Mouse (Mus musculus): ENCODE measurements around the gene Zmym4.
"Not testable (repeated sequence)": the region's sequence is repeated elsewhere in the genome, so short reads cannot be mapped to it uniquely, and the experiment has no call there.

Zmym4 gene

DNA sequence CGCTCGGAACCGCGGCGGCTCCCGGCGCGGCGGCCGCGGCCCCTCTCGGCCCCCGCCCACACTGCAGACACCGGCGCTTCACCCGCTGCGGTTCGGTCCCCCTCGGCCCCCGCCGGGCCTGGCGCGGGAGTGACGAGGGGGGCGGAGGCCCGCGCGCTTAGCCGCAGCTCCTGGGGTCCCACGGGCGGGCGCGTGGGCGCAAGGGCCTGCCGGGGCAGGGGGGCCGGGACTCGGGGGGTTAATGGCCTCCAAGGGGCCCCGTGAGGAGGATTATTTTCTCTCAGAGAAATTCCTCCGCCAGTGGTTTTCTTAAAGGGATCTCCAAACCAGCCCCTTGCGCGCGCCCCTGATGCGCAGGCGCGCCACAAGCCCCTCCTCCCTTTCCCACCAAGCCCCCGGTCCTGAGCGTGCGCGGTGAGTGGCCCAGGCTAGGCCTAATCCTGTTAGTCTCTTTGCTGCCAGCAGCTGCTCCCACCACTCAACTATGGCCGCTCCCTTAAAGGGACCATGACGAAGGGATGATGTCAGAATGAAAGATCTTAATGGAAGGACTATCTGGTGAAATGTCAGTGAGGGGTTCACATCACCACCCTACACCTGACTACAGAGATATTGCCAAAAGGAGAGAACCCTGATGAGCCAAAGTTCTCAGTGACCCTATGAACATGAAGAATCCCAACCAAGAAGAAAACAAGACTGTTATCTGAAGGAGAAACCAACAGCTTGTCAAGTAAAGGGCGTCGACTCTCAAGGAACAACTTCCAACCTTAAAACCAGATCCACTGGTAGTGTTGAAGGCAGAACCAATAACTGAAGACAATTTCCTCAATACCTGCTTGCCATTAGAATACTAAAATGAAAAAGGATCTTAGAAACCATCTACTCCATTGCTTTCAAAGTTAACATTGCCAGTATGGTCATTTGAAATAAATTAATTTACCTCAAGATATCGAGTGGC lies at the start of gene Zmym4:
Gene Zmym4, minus strand, starts transcription at position 272 of the 958 bp plus-strand sequence.
- DNase-seq (ENCODE audit: low spot score in 2 of 2), result peak; percentile 94

DNA sequence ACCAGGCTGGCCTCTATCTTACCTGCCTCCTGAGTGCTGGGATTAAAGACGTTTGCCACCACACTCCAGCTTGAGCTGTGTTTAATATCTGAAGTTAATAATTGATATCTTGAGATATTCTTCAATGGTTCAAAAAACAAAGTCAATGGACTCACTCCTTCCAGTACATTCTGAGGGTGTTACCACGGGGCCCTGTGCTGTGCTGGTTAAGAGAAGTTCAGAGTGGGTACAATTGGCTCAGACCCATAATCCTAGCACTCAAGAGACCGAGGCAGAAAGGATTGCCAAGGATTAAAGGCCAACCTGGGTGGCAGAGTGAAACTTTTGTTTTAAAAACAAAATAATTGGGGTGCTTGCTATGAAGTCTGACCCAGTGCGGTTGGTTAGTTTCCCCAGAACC lies 48.4 kb upstream of the Zmym4 start:
- DNase-seq (ENCODE audit: low spot score in 2 of 2), result no peak

DNA sequence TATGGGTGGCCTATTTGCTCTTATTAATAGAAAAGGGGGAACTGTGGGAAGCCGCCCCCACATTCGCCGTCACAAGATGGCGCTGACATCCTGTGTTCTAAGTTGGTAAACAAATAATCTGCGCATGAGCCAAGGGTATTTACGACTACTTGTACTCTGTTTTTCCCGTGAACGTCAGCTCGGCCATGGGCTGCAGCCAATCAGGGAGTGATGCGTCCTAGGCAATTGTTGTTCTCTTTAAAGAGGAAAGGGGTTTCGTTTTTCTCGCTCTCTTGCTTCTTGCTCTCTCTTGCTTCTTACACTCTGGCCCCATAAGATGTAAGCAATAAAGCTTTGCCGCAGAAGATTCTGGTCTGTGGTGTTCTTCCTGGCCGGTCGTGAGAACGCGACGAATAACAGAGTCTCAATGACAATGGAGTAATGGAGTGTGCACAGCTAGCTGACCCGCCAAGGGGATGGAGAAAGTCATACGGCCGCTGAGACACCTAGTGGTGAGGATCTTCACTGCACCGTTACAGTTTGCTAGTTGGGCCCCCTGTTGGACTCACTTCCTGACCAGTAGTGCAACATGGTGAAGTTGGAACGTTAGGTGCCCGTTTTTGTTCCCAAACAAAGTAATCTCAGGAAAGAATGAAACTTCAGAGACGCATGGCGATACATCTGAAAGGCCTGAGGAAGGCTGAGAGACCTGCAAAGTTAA lies 47.5 kb upstream of the Zmym4 start:
- DNase-seq (ENCODE audit: low spot score in 2 of 2), result peak; percentile 81 to 89

DNA sequence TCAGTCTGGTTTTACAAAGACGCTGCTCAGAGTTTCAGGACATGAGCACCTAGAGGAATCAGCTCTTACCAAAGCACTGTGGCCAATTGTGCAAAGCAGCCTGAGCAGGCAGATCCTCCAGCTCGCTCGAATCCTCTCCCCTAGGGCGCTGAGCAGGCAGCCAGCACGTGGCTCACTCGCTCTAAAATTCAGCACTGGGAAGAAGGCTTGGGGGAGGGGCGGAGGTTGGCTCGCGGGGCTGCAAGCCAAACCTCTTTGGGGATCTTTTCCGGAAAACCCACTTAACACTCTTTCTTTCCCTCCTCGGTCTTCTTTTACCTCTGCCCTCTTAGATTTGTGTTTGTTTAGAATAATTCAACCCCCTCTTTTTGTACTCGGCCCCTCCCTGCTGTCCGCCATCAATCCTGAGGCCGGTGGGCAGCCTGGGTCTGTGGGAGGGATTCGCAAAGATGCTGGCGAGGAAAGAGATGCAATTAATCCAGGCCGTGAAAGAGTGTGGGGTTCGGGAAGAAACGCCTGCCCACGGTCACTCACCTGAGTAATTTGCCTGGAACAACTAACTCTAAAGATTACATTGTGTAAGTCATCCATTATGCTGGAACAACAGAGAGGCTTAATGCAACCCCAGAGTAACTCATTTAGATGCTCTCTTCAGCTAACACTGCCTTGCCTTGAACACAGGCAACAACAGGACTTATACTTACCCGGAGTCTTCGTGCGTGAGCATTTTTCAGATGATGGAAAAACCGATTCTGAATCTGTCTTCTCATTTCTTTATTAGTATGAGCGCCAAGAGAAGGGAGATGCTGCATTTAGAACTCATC lies 37.4 kb upstream of the Zmym4 start:
- peak; percentile 68 to 75 for DNase-seq (ENCODE audit: low spot score in 2 of 2)

DNA sequence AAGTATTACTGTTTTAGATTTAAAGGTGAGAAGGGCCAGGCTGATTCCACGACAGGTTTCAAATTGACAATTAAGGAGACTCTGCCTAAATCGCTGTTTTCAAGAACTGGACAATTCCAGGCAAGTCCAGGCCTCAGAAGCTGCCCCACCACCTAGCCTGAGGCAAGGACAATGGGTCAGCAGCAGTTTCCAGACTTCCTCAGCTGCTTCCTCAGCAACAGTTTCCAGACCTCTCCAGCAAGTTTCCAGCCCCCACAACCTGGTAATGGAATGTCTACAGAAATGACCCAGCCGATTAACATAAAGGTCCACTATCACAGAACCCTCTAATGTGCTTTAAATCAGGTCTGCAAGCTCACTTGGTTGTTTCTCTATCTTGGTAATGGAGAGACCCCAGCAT lies 36.4 kb upstream of the Zmym4 start:
- DNase-seq (ENCODE audit: low spot score in 2 of 2), result no peak

DNA sequence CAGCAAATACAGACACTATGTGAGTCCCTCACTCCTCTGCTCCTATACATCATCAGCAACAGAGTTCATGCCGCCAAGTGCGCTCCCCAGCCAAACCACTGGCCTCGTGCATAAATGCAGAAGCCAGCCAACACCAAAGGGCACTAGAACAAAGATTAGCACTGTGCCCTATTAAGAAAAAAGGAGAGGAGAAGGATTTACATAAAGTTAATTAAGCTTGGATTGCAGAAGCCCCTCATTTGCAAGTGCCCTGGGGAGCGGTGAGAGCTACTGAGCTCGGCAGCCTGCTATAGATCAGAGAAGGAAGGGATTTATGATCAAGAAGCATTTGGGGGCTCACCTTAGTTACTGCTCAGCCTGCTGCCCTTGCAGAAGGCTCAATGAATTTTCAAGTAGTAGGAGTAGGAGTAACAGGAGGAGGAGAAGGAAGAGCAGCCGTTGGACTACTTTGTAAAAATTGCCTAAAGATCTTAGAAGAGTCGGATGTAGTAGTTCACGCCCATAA lies 32.7 kb upstream of the Zmym4 start:
- no peak for DNase-seq (ENCODE audit: low spot score in 2 of 2)

DNA sequence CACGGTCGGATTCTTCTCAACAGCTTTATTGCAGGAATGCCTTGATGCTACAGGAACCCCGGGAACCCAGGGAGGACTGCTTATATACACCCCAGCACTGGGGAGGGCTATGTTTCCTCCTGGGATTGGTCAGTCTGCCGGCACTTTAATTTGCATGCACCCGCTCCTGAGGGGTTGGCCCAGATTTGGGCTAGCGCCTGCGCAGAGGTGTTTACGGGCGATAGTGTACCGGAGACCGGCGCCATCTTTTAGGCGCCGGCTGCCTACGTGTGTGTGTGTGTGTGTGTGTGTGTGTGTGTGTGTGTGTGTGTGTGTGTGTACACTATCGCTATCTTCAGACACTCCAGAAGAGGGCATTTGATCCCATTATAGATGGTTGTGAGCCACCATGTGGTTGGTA lies 31.4 kb upstream of the Zmym4 start:
- DNase-seq (ENCODE audit: low spot score in 2 of 2), result not testable (repeated sequence)

DNA sequence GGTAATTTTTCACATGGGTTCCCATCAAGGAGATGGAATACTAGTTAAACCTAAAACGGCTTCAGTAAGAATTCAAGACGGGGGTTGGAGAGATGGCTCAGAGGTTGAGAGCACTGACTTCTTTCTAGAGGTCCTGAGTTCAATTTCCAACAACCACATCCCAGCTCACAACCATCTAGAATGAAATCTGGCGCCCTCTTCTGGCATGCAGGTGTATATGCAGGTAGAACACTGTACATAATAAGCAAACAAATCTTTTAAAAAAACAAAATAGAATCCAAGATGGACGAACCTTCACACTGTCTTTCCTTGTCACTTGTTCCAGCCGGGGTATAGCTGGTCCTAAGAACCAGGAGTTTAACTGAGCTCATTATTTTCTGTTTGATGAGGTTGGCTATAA lies 24.4 kb upstream of the Zmym4 start:
- no peak for DNase-seq (ENCODE audit: low spot score in 2 of 2)

DNA sequence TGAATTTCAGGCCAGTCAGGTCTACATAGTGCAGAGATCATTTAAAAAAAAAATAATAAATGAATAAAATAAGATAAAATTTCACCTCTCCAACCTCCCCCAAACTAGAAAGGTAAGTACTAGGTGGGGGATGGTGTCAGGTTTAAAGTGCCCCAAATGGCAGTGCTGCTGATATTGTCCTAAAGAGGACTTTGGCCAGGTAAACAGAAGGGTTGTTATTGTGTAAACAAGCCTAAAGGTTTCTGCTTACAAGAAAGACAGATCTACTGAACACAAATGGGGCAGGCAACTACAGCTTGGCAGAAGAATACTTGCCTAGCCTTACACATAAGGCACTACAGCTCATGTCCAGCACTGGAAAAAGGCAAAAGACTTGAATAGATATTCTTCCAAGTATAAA lies 22.6 kb upstream of the Zmym4 start:
- no peak for DNase-seq (ENCODE audit: low spot score in 2 of 2)

DNA sequence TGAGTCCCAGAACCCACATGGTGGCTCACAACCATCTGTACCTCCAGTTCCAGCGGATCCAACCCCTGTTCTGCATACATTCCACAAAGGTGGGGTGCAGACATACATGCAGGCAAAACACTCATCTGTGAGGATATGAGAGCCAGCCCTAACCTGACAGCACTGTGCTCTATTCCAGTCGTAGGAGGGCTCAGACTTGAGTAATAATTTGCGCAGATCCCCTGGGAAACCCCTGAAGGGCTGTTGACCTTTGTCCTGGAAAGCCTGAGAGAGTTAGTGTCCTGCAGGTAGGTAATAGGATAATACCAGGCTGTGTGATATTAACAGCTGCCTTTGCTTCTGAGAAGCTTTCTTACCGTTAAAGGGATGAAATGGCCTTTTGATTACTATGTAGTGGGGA lies 20.6 kb upstream of the Zmym4 start:
- DNase-seq (ENCODE audit: low spot score in 2 of 2), result no peak

DNA sequence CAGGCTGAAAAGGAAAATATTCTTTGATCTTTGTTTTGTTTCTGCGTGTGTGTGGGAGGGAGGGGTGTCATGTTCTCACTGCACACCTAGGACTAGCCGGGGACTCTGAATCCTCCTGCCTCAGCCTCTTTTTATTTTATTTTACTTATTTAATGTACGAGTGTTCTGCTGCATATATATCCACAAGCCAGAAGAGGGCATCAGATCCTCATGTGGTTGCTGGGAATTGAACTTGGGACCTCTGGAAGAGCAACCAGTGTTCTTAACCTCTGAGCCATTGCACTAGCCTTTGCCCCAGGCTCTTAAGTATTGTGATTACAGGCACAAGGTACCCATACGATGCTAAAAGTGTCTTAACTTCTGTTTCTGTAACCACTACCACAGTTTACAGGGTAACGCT lies 18.8 kb upstream of the Zmym4 start:
- no peak for DNase-seq (ENCODE audit: low spot score in 2 of 2)

DNA sequence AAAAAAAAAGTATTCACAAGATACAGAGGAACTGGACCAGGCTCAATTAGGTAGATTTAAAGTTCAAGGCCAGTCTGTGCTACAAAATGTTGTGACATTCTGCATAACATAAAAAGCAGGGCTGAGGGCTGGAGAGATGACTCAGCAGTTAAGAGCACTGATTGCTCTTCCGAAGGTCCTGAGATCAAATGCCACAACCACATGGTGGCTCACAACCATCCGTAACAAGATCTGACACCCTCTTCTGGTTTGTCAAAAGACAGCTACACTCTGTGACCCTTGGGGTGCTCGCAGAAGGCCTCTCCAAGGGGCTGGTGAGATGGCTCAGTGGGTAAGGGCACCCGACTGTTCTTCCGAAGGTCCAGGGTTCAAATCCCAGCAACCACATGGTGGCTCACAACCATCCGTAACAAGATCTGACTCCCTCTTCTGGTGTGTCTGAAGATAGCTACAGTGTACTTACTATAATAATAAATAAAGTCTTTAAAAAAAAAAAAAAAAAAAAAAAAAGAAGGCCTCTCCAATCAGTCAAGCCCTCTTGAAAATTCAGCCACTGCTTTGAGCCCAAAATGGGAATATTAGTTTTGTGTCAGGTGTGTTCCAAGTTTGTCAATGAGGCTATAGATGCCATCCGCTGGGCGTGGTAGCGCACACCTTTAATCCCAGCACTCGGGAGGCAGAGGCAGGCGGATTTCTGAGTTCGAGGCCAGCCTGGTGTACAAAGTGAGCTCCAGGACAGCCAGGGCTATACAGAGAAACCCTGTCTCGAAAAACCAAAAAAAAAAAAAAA lies 16.0 kb upstream of the Zmym4 start:
- not testable (repeated sequence) for DNase-seq (ENCODE audit: low spot score in 2 of 2)

DNA sequence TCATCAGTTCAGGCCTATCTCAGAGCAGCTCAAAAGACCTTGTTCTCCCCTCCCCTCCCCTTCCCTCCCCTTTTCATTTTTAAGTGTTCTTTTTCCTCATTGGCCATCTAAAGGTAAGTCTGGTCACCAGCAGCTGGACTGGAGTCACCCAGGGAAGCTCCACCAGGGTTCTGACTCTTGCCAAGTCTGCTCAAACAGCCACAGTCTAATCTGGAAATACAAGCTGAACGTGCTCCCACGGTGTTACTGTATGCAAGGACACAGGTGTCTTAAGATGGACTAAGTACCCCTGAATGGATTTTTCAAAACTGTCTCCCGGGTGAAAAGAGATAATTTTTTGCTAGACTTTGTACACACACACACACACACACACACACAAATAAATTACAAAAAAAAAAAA lies 15.4 kb upstream of the Zmym4 start:
- no peak for DNase-seq (ENCODE audit: low spot score in 2 of 2)

DNA sequence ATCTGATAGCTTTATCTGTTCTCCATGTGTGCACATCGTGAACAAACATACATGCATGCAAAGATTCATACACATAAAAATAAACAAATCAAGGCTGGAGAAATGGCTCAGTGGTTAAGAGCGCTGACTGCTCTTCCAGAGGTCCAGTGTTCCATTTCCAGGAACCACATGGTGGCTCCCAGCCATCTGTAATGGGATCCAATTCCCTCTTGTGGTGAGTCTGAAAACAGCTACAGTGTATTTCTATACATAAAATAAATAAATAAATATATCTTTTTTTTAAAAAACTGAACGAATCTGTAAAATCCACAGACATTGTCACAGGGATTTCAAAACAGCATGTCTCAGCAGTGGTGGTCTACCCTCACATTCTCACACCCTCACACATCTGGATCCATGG lies 10.8 kb upstream of the Zmym4 start:
- no peak for DNase-seq (ENCODE audit: low spot score in 2 of 2)

DNA sequence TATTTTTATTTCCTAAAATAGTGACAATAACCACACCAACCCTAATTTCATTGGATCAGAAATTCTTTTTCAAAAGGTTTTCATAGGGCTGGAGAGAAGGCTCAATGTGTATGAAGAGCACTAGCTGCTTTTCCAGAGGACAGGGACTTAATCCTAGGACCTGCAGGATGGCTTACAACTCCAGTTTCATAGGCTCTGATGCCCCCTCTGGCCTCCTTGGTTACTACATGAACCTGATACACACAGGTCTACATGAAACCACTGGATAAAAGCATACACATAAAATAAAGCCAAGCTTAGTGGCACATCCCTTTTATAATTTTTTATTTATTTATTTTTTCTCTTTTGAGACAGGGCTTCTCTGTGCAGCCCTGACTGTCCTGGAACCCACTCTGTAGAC lies 9.5 kb upstream of the Zmym4 start:
- peak in 1 of 2 experiments; percentile 20 for DNase-seq (ENCODE audit: low spot score in 2 of 2)

DNA sequence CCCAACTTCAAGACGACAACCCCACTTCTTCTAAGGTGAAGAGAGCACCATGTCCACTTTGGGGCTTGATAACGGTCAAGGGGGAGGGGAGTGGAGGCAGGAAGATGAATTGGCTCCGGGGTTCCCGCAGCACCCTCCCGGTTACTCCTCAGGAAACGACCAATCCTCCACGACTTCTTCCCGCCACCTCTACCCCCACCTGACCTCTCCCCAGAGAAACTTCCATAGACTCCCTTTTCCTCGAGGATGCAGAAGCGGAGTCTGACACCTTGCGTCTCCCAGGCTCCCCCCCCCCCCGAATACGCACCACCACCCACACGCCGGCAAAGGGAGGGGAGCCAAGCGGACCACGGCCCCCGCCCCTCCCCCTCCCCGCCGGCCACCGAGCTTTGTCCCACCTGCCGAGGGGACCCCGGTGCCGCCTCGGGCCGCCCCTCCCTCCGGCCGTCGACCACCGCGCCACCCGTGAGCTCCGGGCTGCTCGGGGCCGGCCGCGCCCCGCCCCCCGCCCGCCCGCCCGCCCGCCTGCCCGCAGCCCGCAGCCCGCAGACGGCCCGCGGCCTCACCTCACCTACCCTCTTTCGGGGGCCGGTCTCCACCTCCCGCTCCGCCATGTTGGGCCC lies 583 bp downstream of the Zmym4 start:
- DNase-seq (ENCODE audit: low spot score in 2 of 2), result peak in 1 of 2 experiments; percentile 10

DNA sequence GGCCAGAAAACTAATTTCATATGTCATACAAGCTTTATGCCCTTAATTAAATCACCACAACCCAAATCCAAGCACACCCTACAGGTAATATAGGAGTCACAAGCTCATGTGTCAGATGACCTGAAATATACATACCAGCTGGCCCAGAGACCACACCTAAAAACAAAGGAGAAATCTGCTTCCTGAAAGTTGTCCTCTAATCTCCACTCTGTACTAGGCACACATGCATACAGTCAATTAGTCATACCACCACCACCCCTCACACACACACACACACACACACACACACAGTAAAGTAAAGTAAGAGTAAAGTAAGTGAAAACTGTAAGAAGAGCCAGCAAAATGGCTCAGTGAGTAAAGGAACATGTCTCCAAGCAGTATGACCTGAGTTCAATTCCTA lies 9.3 kb downstream of the Zmym4 start:
- no peak for DNase-seq (ENCODE audit: low spot score in 2 of 2)

DNA sequence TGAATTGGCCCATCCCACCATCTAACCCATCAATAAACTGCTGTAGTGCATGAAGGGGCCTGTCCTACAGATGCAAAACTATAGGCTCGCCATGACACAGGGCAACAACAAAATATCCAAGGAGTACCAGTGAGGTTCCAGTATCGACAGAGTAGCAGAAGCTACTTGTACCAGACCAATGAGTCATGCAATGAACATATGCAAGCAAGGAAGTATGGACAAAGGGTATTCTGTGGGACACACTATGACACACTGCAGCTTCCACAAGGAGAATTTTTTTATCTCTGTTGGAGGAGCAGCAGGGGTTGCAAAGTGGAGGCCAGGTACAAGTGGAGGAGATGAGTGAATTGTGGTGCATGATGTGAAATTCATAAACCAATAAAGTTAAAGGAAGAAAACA lies 9.7 kb downstream of the Zmym4 start:
- DNase-seq (ENCODE audit: low spot score in 2 of 2), result no peak

DNA sequence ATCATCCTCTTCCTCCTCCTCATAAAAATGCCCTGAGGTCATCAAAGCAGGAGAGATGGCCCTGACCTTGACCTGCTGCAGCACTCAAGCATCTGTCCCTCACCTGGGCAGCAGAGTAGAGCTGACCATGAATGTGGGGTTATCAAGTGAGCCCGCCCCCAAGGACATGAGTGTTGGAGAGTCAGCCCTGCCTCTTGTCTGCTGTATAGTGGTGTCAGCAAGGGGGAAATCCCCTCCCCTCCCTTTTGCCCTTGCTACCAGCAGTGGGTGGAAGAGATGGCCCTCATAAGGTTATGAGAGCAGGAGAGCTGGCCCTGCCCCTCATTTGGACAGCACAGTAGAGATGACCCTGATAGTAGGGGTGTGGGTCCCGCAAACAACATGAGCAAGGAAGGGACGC lies 10.5 kb downstream of the Zmym4 start:
- no peak for DNase-seq (ENCODE audit: low spot score in 2 of 2)

DNA sequence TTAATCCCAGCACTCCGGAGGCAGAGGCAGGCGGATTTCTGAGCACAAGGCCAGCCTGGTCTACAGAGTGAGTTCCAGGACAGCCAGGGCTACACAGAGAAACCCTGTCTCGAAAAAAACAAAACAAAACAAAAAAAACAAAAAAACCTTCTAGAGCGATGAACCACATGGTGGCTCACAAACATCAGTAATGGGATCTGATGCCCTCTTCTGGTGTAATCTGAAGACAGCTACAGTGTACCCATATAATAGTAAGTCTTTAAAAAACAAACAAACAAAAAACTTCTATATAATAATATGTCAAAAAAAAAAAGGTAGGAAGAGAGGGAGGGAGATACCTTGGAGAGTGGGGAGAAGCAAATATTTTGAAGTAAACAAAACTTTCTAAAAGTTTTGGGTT lies 17.1 kb downstream of the Zmym4 start:
- not testable (repeated sequence) for DNase-seq (ENCODE audit: low spot score in 2 of 2)

DNA sequence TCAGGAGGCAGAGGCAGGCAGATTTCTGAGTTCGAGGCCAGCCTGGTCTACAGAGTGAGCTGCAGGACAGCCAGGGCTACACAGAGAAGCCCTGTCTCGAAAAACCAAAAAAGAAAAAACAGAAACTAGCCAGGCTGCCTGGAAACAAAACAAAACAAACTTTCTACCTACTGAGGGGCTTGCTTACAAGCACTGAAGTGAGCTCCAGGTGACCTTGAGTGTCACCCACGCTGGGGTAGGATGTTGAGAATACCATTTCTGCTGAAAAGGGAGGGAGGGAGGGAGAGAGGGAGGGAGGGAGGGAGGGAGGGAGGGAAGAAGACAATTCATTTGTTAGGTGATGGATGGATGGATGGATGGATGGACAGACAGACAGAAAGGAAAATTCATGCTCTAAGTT lies 24.5 kb downstream of the Zmym4 start:
- DNase-seq (ENCODE audit: low spot score in 2 of 2), result no peak
